Mouse (Mus musculus) spleen, postnatal 36 days (tissue): ENCODE measurements at regions not wholly inside any gene's neighbourhood (a gene's known extent, or its start where the extent isn't known, plus 50 kb on each side); places are given as distances from the start of the nearest gene placed in this dataset.

ENCODE experiments used
- DNase-seq, 2 experiments: peaks; one replicate each; pipeline ENCODE4 v3.0.0; 2022; ENCODE audit warnings: low spot score in 2 of 2, mixed read lengths in 1 of 2

- no peak for DNase-seq
These were observed 587.4 kb upstream of the Kdm8 start for GRCm38 (mm10) chr7:124857106-124857505.

- no peak for DNase-seq
These were observed 583.1 kb upstream of the Kdm8 start for GRCm38 (mm10) chr7:124861397-124861796.

GRCm38 (mm10) chr7:124868133-124868603, 576.3 kb upstream of the Kdm8 start:
- peak; percentile 1 to 8 for DNase-seq

DNA sequence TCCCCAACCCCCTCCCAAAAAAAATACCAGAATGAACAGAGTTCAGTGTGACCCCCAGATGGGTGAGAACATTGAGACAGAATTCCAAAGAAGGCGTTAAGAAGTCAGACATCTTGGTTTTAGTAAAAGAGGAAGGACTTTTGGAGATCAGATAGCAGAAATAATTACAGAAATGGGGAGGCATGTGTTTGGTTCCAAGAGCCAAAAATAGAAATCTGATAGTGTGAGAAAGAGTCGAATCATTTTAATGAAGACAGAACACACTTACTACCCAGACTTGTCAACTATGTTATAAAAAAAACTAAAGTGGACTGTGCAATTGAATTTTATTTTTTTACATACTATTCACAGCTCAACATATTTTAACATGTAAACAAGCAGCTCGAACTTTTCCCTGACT, 575.9 kb upstream of the Kdm8 start:
- DNase-seq = no peak

DNA sequence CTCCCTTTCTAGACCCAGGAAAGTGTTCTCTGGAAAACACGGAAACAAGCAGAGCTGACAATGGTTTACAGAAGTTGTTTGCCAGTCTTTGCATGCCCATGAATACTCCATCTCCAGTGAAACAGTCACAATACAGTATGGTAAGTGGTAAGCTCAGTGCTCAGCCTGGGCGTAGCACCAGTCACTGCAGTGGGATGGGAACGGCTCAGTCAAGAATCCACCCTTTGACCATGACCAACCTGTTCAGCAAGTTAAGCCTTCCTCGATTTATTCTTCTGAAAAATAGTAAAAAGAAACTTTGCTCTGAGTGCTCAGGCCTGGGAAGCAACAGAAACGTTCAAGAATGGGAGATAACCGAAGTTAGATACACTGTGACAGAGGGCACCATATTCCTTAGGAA, 563.7 kb upstream of the Kdm8 start:
- DNase-seq = no peak

DNA sequence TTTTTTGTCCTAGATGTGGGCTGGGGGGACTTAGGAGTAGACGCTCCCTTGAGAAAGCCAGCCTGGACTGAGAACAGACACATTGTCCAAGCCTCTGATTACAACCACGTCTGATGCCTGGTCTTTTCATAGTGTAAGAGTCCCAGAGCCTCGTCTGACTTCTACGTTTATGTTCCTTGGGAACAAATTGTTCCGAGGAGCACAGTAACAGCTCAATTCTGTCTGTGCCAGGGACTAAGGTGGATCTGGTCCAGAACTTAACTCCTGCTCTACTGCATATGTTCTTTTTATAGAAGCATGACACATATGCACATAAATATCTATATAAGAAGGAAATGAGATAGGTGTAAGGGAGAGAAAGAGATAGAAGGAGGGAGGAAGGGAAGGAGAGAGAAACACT, 537.2 kb upstream of the Kdm8 start:
- no peak for DNase-seq

- DNase-seq = no peak
These were observed 536.7 kb upstream of the Kdm8 start for GRCm38 (mm10) chr7:124907662-124908296.

DNA sequence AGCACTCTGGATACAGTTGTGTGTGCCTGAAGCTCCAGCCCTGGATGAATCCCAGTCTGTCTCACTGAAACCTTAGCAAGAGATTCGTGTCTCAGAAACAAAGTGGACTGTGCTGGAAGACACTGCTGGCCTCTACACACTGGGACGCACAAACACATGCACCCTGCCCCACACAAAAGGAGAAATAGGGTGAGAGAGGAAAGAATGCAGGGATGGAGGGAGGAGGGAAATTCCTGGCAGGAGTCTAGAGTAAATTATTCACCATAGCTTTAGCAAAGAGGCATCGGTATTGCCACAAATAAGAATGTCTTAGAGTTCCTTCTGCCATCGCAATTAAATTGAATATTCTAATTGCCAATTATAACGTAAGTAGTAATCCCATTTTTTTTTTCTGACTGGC, 530.4 kb upstream of the Kdm8 start:
- DNase-seq = no peak

DNA sequence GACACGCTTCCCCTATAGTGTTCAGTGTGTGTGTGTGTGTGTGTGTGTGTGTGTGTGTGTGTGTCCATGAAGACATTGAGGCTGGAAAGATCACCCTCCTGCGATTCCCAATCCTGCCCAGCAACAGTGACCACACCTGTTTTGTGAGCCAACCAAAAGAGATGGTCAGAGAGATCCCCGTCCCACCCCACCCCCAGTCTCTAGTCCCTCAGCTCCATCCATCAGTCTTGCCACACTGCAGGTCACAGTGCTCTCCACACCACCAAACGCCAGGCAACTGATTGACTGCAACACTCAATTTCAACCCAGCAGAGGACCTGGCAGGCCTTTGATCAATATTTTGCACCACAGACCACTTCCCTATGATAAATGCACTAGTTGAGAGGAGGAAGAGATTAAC, 530.0 kb upstream of the Kdm8 start:
- DNase-seq = no peak

GRCm38 (mm10) chr7:124914972-124915371, 529.5 kb upstream of the Kdm8 start:
- no peak for DNase-seq

DNA sequence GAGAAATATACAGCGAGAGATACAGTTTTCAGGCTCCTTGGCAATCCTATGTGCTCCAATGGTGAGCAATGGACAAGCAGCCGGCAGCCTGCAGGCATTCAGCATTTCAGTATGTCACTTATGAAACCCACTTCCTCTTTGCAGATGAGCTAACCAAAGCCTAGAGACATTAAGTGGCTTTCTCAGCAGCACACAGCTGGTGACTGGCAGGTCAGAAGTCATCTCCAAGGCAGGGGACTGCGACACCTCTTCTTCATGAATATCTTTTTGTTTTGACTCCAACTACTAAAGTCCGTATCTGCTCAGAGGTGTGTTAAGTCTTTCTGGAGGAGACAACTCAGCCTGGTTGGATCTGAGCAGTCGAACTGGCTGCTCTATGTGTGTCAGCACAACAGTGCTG, 528.8 kb upstream of the Kdm8 start:
- DNase-seq = no peak

- DNase-seq = no peak
These were observed 526.8 kb upstream of the Kdm8 start for GRCm38 (mm10) chr7:124917606-124918120.

GRCm38 (mm10) chr7:124922806-124923205, 521.7 kb upstream of the Kdm8 start:
- DNase-seq = no peak

DNA sequence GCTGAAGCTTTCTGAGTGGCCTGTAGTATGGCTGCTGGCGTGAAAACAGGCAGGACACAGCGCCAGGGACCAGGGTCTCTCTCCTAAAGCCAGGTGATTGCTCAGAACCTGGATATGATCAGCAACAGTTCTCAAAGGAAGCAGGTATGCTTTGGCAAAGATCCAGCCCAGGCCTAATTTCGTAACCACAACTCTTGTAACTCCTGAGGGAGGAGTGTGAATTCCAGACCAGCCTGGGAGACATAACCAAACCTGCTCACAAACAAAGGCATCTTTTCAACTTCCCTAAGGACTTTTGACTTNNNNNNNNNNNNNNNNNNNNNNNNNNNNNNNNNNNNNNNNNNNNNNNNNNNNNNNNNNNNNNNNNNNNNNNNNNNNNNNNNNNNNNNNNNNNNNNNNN, 510.9 kb upstream of the Kdm8 start:
- no peak for DNase-seq

GRCm38 (mm10) chr7:124939357-124939756, 505.1 kb upstream of the Kdm8 start:
- no peak for DNase-seq

GRCm38 (mm10) chr7:124941527-124941926, 502.9 kb upstream of the Kdm8 start:
- no peak for DNase-seq

- DNase-seq = no peak
These were observed 498.1 kb upstream of the Kdm8 start for GRCm38 (mm10) chr7:124946424-124946823.

DNA sequence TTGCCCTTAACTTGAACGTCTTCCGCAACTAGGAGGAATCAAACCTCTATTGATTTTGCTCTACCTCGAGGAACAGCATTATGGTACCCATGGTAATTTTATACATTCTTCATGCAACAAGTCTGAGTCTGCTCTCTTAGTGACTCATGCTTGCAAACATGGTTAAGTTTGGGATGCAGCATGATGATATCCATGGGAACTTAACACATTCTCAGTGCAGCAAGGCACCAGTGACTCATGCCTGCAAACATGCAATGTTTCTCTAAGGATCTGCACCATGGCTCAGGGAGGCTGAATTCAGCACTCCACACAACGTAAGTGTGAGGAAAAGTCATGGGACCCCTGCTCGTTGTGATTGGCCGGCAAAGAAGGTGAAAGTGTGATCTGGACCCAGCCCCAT, 487.1 kb upstream of the Kdm8 start:
- DNase-seq = no peak

DNA sequence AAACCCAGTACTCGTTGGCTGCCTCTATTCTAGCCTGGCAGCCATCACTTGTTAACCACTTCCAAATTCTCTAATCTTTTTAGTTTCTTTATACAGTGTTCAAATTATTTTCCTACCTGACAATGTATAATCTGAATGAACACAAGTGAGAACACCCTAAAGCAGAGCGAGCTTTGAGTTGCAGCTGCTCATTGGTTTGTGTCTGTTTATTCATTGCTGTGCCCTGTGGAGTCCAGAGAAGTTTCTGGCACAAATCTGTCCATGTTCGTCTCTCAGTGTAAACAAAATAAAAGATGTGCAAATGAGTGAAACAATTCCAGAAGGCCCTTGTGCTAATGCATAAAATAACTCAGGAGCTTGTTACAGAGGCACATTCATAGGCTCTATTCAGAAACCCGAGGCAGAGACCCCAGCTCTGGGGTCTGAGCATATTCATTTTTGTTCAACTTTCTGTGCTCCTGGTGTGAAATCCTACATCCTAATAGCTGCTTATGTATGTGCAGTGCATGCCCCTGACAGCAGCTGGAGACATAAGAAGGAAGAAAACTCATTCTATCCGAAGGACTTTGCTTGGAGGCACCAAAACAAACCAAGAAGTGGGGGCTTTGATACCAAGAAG, 469.5 kb upstream of the Kdm8 start:
- DNase-seq = no peak

GRCm38 (mm10) chr7:124989456-124989855, 455.0 kb upstream of the Kdm8 start:
- DNase-seq = no peak

GRCm38 (mm10) chr7:124990695-124991094, 453.8 kb upstream of the Kdm8 start:
- DNase-seq = no peak

DNA sequence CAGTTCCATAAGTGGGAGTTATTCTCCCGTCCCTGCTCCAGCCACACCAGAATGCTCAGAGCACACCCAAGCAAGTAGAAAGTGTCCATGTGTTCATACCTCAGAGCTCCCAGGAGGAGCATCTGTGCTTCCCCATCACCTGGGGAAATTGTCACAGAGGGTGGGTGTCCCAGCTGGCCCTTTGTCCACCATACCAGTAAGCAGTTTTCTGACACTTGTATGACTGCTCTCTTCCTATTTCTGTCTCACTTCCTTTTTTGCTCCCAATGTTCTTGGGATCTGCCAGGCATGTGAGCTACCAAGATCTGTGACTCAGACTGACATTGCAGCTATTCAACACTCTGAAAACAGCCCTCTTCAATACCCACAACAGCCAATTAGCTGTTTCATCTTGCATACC, 447.9 kb upstream of the Kdm8 start:
- DNase-seq = no peak

DNA sequence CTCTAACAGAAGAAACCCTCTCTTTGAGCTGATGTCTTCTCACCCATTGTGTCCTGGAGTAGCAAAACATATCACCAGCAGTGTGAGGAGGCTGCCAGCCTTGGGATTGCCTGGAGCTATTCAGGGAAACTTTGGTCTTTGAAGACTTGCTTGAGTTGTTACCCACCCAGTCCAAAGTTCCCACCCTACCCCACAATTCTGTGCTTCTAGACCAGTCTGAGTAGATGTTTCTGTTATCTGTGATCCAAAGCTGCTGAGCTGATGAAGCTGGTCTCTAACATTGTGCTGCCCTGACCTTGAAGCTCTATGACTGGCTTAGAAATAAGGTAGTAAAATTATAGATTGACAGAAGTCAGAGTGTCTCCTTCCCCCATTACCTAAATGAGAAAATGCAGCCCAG, 443.8 kb upstream of the Kdm8 start:
- no peak for DNase-seq

- DNase-seq = no peak
These were observed 438.8 kb upstream of the Kdm8 start for GRCm38 (mm10) chr7:125005638-125006037.
